Mouse (Mus musculus): ENCODE results near the gene Gm10282.

Gm10282 gene

GRCm38 (mm10) chr8:72298928-72299327 lies 6.1 kb downstream of the Gm10282 start:
- DNase-seq (ENCODE audit: low read depth, low spot score): no peak

GRCm38 (mm10) chr8:72296561-72296960 lies 8.5 kb downstream of the Gm10282 start:
- no peak for DNase-seq (ENCODE audit: low read depth, low spot score)

- no peak for DNase-seq (ENCODE audit: low read depth, low spot score)
Measured at GRCm38 (mm10) chr8:72295679-72296078, 9.4 kb downstream of the Gm10282 start.

GRCm38 (mm10) chr8:72295125-72295524 lies 9.9 kb downstream of the Gm10282 start:
- no peak for DNase-seq (ENCODE audit: low read depth, low spot score)

GRCm38 (mm10) chr8:72293309-72293708 lies 11.8 kb downstream of the Gm10282 start:
- no peak for DNase-seq (ENCODE audit: low read depth, low spot score)

- no peak for DNase-seq (ENCODE audit: low read depth, low spot score)
Measured at GRCm38 (mm10) chr8:72291104-72291503, 14.0 kb downstream of the Gm10282 start.

- DNase-seq (ENCODE audit: low read depth, low spot score): no peak
Measured at GRCm38 (mm10) chr8:72289051-72289450, 16.0 kb downstream of the Gm10282 start.

- no peak for DNase-seq (ENCODE audit: low read depth, low spot score)
Measured at GRCm38 (mm10) chr8:72285285-72285684, 19.8 kb downstream of the Gm10282 start.

- DNase-seq (ENCODE audit: low read depth, low spot score): no peak
Measured at GRCm38 (mm10) chr8:72281634-72282033, 23.4 kb downstream of the Gm10282 start.

GRCm38 (mm10) chr8:72279151-72279550 lies 25.9 kb downstream of the Gm10282 start:
- DNase-seq (ENCODE audit: low read depth, low spot score): no peak

- no peak for DNase-seq (ENCODE audit: low read depth, low spot score)
Measured at GRCm38 (mm10) chr8:72277244-72277643, 27.8 kb downstream of the Gm10282 start.

GRCm38 (mm10) chr8:72273807-72274206 lies 31.3 kb downstream of the Gm10282 start:
- no peak for DNase-seq (ENCODE audit: low read depth, low spot score)

- no peak for DNase-seq (ENCODE audit: low read depth, low spot score)
Measured at GRCm38 (mm10) chr8:72273111-72273770, 31.8 kb downstream of the Gm10282 start.

- no peak for DNase-seq (ENCODE audit: low read depth, low spot score)
Measured at GRCm38 (mm10) chr8:72272361-72272760, 32.7 kb downstream of the Gm10282 start.

- DNase-seq (ENCODE audit: low read depth, low spot score): no peak
Measured at GRCm38 (mm10) chr8:72271691-72272090, 33.4 kb downstream of the Gm10282 start.

GRCm38 (mm10) chr8:72271051-72271660 lies 33.9 kb downstream of the Gm10282 start:
- no peak for DNase-seq (ENCODE audit: low read depth, low spot score)

GRCm38 (mm10) chr8:72270606-72271005 lies 34.5 kb downstream of the Gm10282 start:
- no peak for DNase-seq (ENCODE audit: low read depth, low spot score)

- no peak for DNase-seq (ENCODE audit: low read depth, low spot score)
Measured at GRCm38 (mm10) chr8:72268356-72268755, 36.7 kb downstream of the Gm10282 start.

- DNase-seq (ENCODE audit: low read depth, low spot score): no peak
Measured at GRCm38 (mm10) chr8:72267106-72267505, 38.0 kb downstream of the Gm10282 start.

- no peak for DNase-seq (ENCODE audit: low read depth, low spot score)
Measured at GRCm38 (mm10) chr8:72266671-72267070, 38.4 kb downstream of the Gm10282 start.

- DNase-seq (ENCODE audit: low read depth, low spot score): no peak
Measured at GRCm38 (mm10) chr8:72265342-72265741, 39.7 kb downstream of the Gm10282 start.

GRCm38 (mm10) chr8:72263451-72263850 lies 41.6 kb downstream of the Gm10282 start:
- DNase-seq (ENCODE audit: low read depth, low spot score): no peak

GRCm38 (mm10) chr8:72262756-72263155 lies 42.3 kb downstream of the Gm10282 start:
- DNase-seq (ENCODE audit: low read depth, low spot score): no peak
